Mouse (Mus musculus): ENCODE measurements around the gene BC004004. TPM values are rescaled to one million over a fixed set of nuclear protein-coding genes. Genes with fewer than 3 reads are reported as not detected.

BC004004 gene
- total and polyA plus RNA-seq, 3 experiments: 81.8 to 86.3 TPM; not detected in 1

- H3K4me3 ChIP-seq (ENCODE audit: control insufficient read depth in 1 of 2, insufficient read depth in 1 of 2, low read depth in 2 of 2, low read length in 2 of 2): no peak overlapping the region
- H3K27me3 ChIP-seq (ENCODE audit: control insufficient read depth in 1 of 2, insufficient read depth in 2 of 2, low read length in 2 of 2): no peaks in the 10 kb centered on the region
- TF ChIP-seq RAD21 (IDR thresholded peaks at IDR 0.05; ENCODE audit: low read depth, low read length) (no peak), ZMIZ1 (IDR thresholded peaks at IDR 0.05; ENCODE audit: low read depth, low read length) (no peak)
- H3K4me1 ChIP-seq (ENCODE audit: control insufficient read depth in 1 of 2, insufficient read depth in 2 of 2, low read length in 2 of 2): no peaks in the 10 kb centered on the region
- no peak for DNase-seq (ENCODE audit: low read depth, low spot score)
- H3K36me3 ChIP-seq (ENCODE audit: control insufficient read depth in 1 of 2, insufficient read depth in 2 of 2, low read length in 2 of 2): no peaks in the 10 kb centered on the region; a peak in 1 of 4 replicates
- H3K9ac ChIP-seq (ENCODE audit: control insufficient read depth, low read depth, low read length, poor library complexity, severe bottlenecking): no peak overlapping the region
- no peaks in the 10 kb centered on the region for H3K79me2 ChIP-seq (ENCODE audit: control insufficient read depth, insufficient read depth, low read length, poor library complexity)
- H3K9me3 ChIP-seq (replicated peaks; ENCODE audit: insufficient read depth, low read length): no peaks in the 10 kb centered on the region
- no peak overlapping the region for H3K27ac ChIP-seq (ENCODE audit: control insufficient read depth, low read depth, low read length)
These were observed 62.3 kb downstream of the BC004004 start for GRCm38 (mm10) chr17:29330671-29331410.

DNA sequence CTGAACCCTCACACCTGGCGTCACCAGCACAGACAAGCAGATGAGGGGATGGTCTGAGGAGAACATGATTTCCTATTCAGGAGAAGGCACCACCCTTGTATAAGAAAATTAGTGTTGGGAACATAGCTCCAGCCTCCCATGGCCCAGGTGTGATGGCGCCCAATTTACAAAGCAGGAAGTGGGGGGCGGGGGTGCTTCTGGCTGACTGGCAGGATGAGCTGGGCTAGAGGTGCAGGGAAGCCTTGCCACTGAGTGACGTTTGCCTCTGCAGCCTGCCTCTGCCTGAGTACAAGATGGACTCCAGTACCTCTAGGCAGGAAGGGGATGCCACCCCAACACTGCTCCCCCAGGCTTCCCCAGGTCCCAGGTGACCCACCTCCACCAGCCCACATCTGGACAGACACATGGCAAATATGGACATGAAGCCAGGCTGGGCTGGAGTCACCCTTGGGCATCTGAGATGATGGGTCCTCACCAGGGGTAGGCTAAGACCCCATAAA is 63.6 kb downstream of the BC004004 start:
- Histone ChIP-seq H3K79me2 (ENCODE audit: control insufficient read depth, insufficient read depth, low read length, poor library complexity) (no peaks in the 10 kb centered on the region), H3K4me1 (ENCODE audit: control insufficient read depth in 1 of 2, insufficient read depth in 2 of 2, low read length in 2 of 2) (no peaks in the 10 kb centered on the region), H3K27me3 (ENCODE audit: control insufficient read depth in 1 of 2, insufficient read depth in 2 of 2, low read length in 2 of 2) (no peaks in the 10 kb centered on the region), H3K9ac (ENCODE audit: control insufficient read depth, low read depth, low read length, poor library complexity, severe bottlenecking) (no peak overlapping the region), H3K4me3 (ENCODE audit: control insufficient read depth in 1 of 2, insufficient read depth in 1 of 2, low read depth in 2 of 2, low read length in 2 of 2) (no peak overlapping the region), H3K27ac (ENCODE audit: control insufficient read depth, low read depth, low read length) (no peak overlapping the region), H3K36me3 (ENCODE audit: control insufficient read depth in 1 of 2, insufficient read depth in 2 of 2, low read length in 2 of 2) (no peaks in the 10 kb centered on the region; a peak in 1 of 4 replicates), H3K9me3 (replicated peaks; ENCODE audit: insufficient read depth, low read length) (no peaks in the 10 kb centered on the region)
- TF ChIP-seq ETS1 (IDR thresholded peaks at IDR 0.05; ENCODE audit: low read depth, low read length) (no peak), USF2 (IDR thresholded peaks at IDR 0.05; ENCODE audit: borderline replicate concordance in 1 of 2, insufficient read depth in 1 of 2, low read depth in 1 of 2, low read length in 2 of 2) (no peak), TCF12 (IDR thresholded peaks at IDR 0.05; ENCODE audit: low read depth, low read length) (no peak)
- no peak for DNase-seq (ENCODE audit: low read depth, low spot score)

DNA sequence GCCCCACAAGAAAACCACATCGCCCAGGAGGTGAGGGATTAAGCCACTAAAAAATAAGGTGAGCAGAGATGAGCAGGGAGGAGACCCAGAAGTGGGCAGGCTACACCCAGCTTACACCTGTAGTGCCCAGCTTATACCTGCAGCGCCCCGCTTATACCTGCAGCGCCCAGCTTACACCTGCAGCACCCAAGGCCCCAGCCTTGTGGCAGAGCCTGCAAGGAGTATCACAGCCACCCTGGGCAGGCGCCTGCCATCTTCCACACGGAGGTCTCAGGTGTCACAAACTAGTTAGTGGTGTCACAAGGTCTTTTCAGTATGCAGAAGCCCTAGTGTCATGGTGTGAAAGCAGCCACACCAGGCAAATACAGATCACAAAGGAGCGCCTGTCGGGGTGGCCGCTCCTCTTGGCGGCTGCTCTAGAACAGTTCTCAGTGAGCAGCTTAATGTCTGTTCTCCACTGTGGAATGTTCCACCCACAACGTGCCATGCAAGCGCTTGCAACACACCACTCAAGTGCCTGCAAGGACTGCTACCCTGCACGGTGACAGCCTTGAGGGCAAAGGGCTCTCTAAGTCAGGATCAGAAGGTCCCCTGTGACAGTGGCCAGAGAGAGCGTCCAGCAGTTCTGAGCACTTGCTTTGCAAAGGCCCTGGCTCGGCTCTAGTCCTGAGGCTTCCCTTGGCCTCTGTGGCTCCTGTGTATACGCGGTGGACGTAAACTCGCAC is 67.8 kb downstream of the BC004004 start:
- Histone ChIP-seq H3K27me3 (ENCODE audit: control insufficient read depth in 1 of 2, insufficient read depth in 2 of 2, low read length in 2 of 2) (no peaks in the 10 kb centered on the region), H3K79me2 (ENCODE audit: control insufficient read depth, insufficient read depth, low read length, poor library complexity) (no peaks in the 10 kb centered on the region), H3K4me3 (ENCODE audit: control insufficient read depth in 1 of 2, insufficient read depth in 1 of 2, low read depth in 2 of 2, low read length in 2 of 2) (no peak overlapping the region), H3K36me3 (ENCODE audit: control insufficient read depth in 1 of 2, insufficient read depth in 2 of 2, low read length in 2 of 2) (no peaks in the 10 kb centered on the region; a peak in 1 of 4 replicates), H3K4me1 (ENCODE audit: control insufficient read depth in 1 of 2, insufficient read depth in 2 of 2, low read length in 2 of 2) (no peaks in the 10 kb centered on the region), H3K9ac (ENCODE audit: control insufficient read depth, low read depth, low read length, poor library complexity, severe bottlenecking) (no peak overlapping the region), H3K9me3 (replicated peaks; ENCODE audit: insufficient read depth, low read length) (no peaks in the 10 kb centered on the region), H3K27ac (ENCODE audit: control insufficient read depth, low read depth, low read length) (no peak overlapping the region)
- DNase-seq (ENCODE audit: low read depth, low spot score): no peak
- TF ChIP-seq BHLHE40 (IDR thresholded peaks at IDR 0.05; ENCODE audit: borderline replicate concordance, low read depth, low read length) (no peak), ZNF384 (IDR thresholded peaks at IDR 0.05; ENCODE audit: low read depth, low read length) (no peak), CHD1 (IDR thresholded peaks at IDR 0.05; ENCODE audit: low read depth, low read length) (no peak), ZC3H11A (IDR thresholded peaks at IDR 0.05; ENCODE audit: low read depth, low read length) (no peak), ZMIZ1 (IDR thresholded peaks at IDR 0.05; ENCODE audit: low read depth, low read length) (no peak), TCF12 (IDR thresholded peaks at IDR 0.05; ENCODE audit: low read depth, low read length) (no peak), SIN3A (IDR thresholded peaks at IDR 0.05; ENCODE audit: low read length) (no peak)

Data from MEL (cell line).